Mouse (Mus musculus) midbrain, embryonic 14.5 days (tissue): Measurements from ENCODE around the gene Isca1. TPM values are rescaled to one million over a fixed set of nuclear protein-coding genes. Genes with fewer than 3 reads are reported as not detected.
"Not testable (repeated sequence)": the region's sequence is repeated elsewhere in the genome, so short reads cannot be mapped to it uniquely, and the experiment has no call there.

Experiments
- ATAC-seq: fragments of 200-750 bp; cut with Nextera tagmentation; 2 replicates; pipeline ENCODE4 v1.8.0; 2017; ENCODE audit warnings: moderate number of reproducible peaks, moderate library complexity; ENCODE audit not compliant: low FRiP score, low TSS enrichment
- DNase-seq: peaks from one replicate; pipeline ENCODE4 v3.0.0-alpha.2; 2015
- H3K27ac ChIP-seq: fragments of 300-500 bp; sonication (generic); replicated peaks from 2 replicates; pipeline ENCODE4 v1.5.1; 2014; ENCODE audit warnings: mild to moderate bottlenecking, low read depth, low read length, moderate library complexity
- H3K27me3 ChIP-seq: fragments of 300-500 bp; sonication (generic); 2 replicates; pipeline ENCODE4 v1.6.1; 2014; ENCODE audit warnings: low read length, control low read depth, mixed read lengths; ENCODE audit not compliant: control insufficient read depth, insufficient read depth
- H3K36me3 ChIP-seq: fragments of 300-500 bp; sonication (generic); 2 replicates; pipeline ENCODE4 v1.6.1; 2014; ENCODE audit warnings: low read length, control low read depth; ENCODE audit not compliant: control insufficient read depth, insufficient read depth
- H3K4me1 ChIP-seq: fragments of 300-500 bp; sonication (generic); 2 replicates; pipeline ENCODE4 v1.6.1; 2014; ENCODE audit warnings: mild to moderate bottlenecking, antibody characterized with exemption, low read length, control low read depth; ENCODE audit not compliant: control insufficient read depth, insufficient read depth
- H3K4me2 ChIP-seq: fragments of 300-500 bp; sonication (generic); 2 replicates; pipeline ENCODE4 v1.6.1; 2014; ENCODE audit warnings: mild to moderate bottlenecking, low read length, moderate library complexity
- H3K4me3 ChIP-seq: fragments of 300-500 bp; sonication (generic); replicated peaks from 2 replicates; pipeline ENCODE4 v1.5.1; 2014; ENCODE audit warnings: low read depth, low read length
- H3K9ac ChIP-seq: fragments of 300-500 bp; sonication (generic); replicated peaks from 2 replicates; pipeline ENCODE4 v1.6.1; 2014; ENCODE audit warnings: mild to moderate bottlenecking, low read length, moderate library complexity
- H3K9me3 ChIP-seq: fragments of 300-500 bp; sonication (generic); 2 replicates; pipeline ENCODE4 v1.6.1; 2016; ENCODE audit warnings: low read length, control low read depth, mixed read lengths; ENCODE audit not compliant: control insufficient read depth
- WGBS: fragments of 180-500 bp; shearing (Covaris S2); extraction: QIAGEN DNeasy Blood & Tissue Kit; methylation state at CpG from one replicate; pipeline ENCODE4 v1.1.7; 2014; 5-methylcytosine and 5-hydroxymethylcytosine counted together
- polyA plus RNA-seq: library from polyadenylated mRNA; unstranded; fragments of >200 nt; fragmentation: Nextera tagmentation; extraction: Ambion mirVana; gene quantifications from 2 replicates; pipeline ENCODE4 v1.2.1, GENCODE M21; 2014

Isca1 gene
- polyA plus RNA-seq, 1 experiment from 2014 or later, result 194 TPM

DNA sequence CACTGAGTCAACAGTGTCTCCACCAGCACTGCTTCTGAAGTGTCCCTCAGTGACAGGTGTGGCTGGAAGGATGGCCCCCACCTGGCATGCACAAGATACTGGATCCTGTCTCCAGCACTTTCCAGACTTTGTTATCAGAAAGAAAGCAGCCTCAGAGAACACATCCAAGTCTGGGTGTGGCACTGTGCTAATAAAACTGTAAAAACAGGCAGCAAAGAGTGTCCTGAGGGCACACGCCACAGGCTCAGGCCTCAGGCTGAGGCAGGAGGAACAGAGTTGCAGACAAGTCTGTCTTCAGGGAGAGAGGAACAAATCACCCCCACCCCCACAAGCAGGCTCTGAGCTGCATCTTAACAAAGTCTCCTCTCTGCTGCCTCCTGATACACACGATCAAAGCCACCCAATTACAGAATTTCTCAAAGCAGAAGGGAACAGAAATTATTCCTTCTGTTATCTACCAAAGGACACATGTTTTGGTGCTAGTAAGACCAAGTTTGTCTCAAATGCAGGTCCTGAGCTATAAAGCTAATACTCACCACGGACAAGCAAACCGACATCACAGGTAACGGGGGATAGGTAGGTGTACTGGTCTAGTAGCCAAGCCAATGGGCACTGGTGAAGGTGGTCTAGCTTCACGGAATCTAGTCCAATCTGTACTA lies 26.3 kb upstream of the Isca1 start:
- Histone ChIP-seq H3K4me1 (no peaks in the 10 kb centered on the region), H3K4me3 (no peak overlapping the region), H3K9me3 (no peaks in the 10 kb centered on the region), H3K36me3 (peaks cover 97% of the 10 kb centered on the region), H3K27me3 (no peaks in the 10 kb centered on the region), H3K9ac (no peak overlapping the region), H3K4me2 (no peak overlapping the region), H3K27ac (no peak overlapping the region)
- ATAC-seq, result no peak
- DNase-seq, result no peak
- 95% methylated on average over 6 of the region's 6 CpGs for WGBS

DNA sequence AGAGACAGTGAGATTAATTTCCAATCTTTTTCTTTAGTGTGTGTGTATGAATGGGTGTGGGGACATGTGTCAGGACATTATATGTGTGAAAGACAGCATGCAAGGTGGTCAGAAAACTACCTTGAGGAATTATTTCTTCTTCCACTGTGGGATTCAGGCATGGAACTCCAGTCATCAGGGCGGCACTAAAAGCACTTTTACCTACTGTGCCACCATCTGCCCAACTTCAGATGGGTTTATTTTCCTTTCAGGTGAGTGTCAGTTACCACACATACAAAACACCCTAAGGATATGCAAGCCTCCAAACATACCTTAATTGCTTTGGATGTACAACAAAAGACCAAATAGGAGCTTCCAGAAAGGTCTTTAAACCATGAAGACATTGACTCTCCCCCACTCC lies 25.2 kb upstream of the Isca1 start:
- no peak overlapping the region for H3K9ac ChIP-seq
- H3K9me3 ChIP-seq, result no peaks in the 10 kb centered on the region
- H3K4me2 ChIP-seq, result no peak overlapping the region
- ATAC-seq, result no peak
- no peak for DNase-seq
- peaks cover 97% of the 10 kb centered on the region for H3K36me3 ChIP-seq
- no peaks in the 10 kb centered on the region for H3K4me1 ChIP-seq
- H3K4me3 ChIP-seq, result no peak overlapping the region
- no peak overlapping the region for H3K27ac ChIP-seq
- H3K27me3 ChIP-seq, result no peaks in the 10 kb centered on the region
- WGBS, result 97% methylated on average over 1 of the region's 1 CpGs

DNA sequence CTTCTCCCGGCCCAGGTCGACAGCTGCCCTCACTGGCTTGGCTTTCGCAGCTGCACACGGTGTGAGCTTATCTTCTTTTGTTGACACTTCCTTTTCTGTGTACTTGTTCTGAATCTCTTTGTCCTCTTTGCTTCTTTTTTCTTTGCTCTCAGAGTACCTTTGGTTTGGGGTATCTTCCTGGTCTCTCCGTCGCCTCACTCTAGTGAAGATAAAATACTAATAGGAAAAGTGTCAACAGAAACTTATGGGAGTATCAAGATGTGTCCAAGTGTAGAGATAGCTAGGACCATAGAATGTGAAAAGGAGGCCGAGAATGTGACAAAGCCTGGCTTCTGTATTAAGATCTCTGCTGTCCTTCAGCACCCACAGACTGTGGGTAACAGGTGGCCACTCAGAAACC lies 12.5 kb upstream of the Isca1 start, which contains the start of gene Gm49354:
TSS of gene Gm49354 (minus strand) at position 101 of the 400 bp plus-strand sequence.
- Histone ChIP-seq H3K27me3 (no peaks in the 10 kb centered on the region), H3K27ac (no peak within 1 kb of the TSS), H3K4me1 (no peaks in the 10 kb centered on the region), H3K4me2 (no peak within 1 kb of the TSS), H3K36me3 (peaks cover 98% of the 10 kb centered on the region), H3K4me3 (no peak within 1 kb of the TSS), H3K9me3 (no peaks in the 10 kb centered on the region), H3K9ac (no peak within 1 kb of the TSS)
- DNase-seq, result no peak
- 90% methylated on average over 7 of the region's 7 CpGs for WGBS
- no peak for ATAC-seq

DNA sequence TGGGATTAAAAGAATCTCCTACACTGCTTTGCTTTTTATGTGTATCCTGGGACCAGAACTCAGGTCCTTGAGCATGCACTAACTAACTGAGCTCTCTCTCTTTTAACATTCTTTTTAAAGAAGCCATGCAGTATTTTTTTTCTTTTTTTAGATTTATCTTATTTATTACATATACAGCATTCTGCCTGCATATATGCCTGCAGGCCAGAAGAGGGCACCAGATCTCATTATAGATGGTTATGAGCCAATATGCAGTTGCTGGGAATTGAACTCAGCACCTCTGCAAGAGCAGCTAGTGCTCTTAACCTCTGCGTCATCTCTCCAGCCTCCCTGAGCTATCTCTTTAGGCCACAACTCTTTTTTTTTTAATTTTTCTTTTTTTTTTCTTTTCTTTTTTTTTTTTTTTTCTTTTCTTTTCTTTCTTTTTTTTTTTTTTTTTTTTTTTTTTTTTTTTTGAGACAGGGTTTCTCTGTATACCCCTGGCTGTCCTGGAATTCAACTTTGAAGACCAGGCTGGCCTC lies 10.2 kb upstream of the Isca1 start:
- WGBS, result 100% methylated on average over 1 of the region's 1 CpGs
- H3K9me3 ChIP-seq, H3K9ac ChIP-seq, H3K4me3 ChIP-seq, DNase-seq, H3K4me1 ChIP-seq, ATAC-seq, H3K27me3 ChIP-seq, H3K4me2 ChIP-seq, H3K27ac ChIP-seq: not testable (repeated sequence)
- H3K36me3 ChIP-seq, result peaks cover 95% of the 10 kb centered on the region

DNA sequence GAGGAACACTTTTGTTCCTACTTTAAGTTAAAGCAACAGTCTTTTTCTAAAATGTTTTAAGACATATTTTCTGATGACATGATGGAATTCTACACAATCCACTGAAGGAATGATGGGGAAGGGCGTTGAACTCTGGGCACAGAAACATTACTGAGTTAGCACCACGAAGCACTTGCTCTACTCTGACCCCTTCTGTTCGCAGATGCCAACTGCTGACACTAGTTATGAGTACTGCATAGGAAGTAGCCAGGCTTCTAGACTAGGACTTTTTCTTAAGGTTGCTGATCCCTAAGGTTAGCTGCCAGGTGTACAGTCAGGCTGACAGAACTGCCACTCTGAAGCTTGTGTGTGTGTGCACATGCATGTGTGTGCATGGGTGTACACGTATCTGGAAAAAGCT lies 9.6 kb upstream of the Isca1 start:
- no peak for DNase-seq
- no peak overlapping the region for H3K9ac ChIP-seq
- WGBS, result 89% methylated on average over 4 of the region's 4 CpGs
- no peaks in the 10 kb centered on the region for H3K9me3 ChIP-seq
- ATAC-seq, result no peak
- H3K4me2 ChIP-seq, result no peak overlapping the region
- peaks cover 91% of the 10 kb centered on the region for H3K36me3 ChIP-seq
- no peak overlapping the region for H3K4me3 ChIP-seq
- no peaks in the 10 kb centered on the region for H3K4me1 ChIP-seq
- no peaks in the 10 kb centered on the region for H3K27me3 ChIP-seq
- H3K27ac ChIP-seq, result no peak overlapping the region

DNA sequence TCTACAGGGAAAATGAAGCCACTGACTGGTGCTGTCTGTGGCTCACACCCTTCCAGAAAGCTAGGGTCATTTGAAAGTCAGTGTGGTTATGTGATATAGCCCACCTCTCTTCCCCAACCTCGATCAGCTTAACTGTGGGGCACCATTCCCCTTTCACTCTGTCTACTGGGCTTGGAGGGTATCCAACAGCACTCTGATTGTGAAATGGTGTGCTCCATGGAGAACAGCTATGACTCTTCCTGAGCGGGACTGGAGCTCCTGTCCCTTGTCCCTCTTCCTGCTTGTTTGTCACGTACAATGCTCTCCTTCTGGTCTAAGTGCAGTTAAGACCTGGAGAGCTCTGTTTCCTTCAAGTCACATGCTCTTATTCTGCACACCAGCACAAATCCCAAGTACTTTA lies 5.6 kb upstream of the Isca1 start:
- ATAC-seq, result no peak
- peaks cover 9% of the 10 kb centered on the region; the same call in 1 of the 2 replicates for H3K4me1 ChIP-seq
- DNase-seq, result no peak
- no peaks in the 10 kb centered on the region for H3K27me3 ChIP-seq
- no peak overlapping the region for H3K27ac ChIP-seq
- WGBS, result 94% methylated on average over 3 of the region's 3 CpGs
- peaks cover 74% of the 10 kb centered on the region for H3K36me3 ChIP-seq
- no peak overlapping the region for H3K4me2 ChIP-seq
- no peak overlapping the region for H3K4me3 ChIP-seq
- no peak overlapping the region for H3K9ac ChIP-seq
- H3K9me3 ChIP-seq, result no peaks in the 10 kb centered on the region

DNA sequence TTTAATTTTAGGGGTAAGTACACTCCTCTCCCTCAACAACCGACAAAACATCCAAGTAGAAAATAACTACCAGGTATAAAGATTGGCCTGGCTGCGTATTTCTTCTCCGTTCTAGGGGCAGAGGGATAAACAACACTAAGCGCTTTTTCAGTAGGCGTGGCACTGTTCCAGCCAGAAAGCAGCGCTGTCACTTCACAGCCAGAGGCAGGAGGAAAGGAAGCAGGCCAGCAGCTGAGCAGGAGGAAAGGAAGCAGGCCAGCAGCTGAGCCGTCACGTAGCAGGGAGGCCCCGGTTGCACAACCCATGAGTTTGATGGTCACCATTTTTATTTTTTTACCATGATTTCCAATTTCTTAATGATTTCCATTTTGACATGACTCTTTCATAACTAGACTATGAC lies 1.6 kb upstream of the Isca1 start:
- H3K9ac ChIP-seq, result peak overlapping the region; percentile 75
- peak overlapping the region; percentile 70 for H3K4me2 ChIP-seq
- 75% methylated on average over 9 of the region's 9 CpGs for WGBS
- H3K27ac ChIP-seq, result peak overlapping the region; percentile 99; the same call in 1 of the 2 replicates
- H3K4me3 ChIP-seq, result no peak overlapping the region
- no peaks in the 10 kb centered on the region for H3K9me3 ChIP-seq
- peaks cover 40% of the 10 kb centered on the region for H3K36me3 ChIP-seq
- H3K4me1 ChIP-seq, result peaks cover 33% of the 10 kb centered on the region
- DNase-seq (peak; percentile 33), ATAC-seq (no peak)
- H3K27me3 ChIP-seq, result no peaks in the 10 kb centered on the region

DNA sequence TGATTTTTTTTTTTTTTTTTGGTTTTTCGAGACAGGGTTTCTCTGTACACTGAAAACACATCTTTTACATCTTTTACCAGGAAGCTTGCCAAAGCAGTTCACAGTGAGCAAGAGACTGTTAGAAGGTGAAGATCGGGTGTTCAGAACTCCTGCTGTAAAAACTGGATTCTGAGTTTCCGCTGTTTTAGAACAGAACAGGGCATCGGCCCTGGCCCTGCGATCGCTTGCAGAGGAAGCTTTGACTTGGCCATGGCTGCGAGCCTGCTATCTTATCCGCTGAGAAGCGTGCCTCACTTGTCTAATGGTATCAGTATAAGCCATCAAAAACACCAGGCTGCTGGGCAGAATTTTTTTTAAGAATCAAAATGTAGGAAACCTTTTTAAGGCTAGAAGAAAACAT lies 1.2 kb upstream of the Isca1 start:
- H3K9ac ChIP-seq, result peak overlapping the region; percentile 75
- H3K9me3 ChIP-seq, result no peaks in the 10 kb centered on the region
- WGBS, result 74% methylated on average over 9 of the region's 9 CpGs
- ATAC-seq (no peak), DNase-seq (peak; percentile 11)
- no peaks in the 10 kb centered on the region for H3K27me3 ChIP-seq
- H3K27ac ChIP-seq, result peak overlapping the region; percentile 99
- peaks cover 36% of the 10 kb centered on the region for H3K36me3 ChIP-seq
- H3K4me3 ChIP-seq, result peak overlapping the region; percentile 90
- peaks cover 33% of the 10 kb centered on the region for H3K4me1 ChIP-seq
- peak overlapping the region; percentile 70 for H3K4me2 ChIP-seq

DNA sequence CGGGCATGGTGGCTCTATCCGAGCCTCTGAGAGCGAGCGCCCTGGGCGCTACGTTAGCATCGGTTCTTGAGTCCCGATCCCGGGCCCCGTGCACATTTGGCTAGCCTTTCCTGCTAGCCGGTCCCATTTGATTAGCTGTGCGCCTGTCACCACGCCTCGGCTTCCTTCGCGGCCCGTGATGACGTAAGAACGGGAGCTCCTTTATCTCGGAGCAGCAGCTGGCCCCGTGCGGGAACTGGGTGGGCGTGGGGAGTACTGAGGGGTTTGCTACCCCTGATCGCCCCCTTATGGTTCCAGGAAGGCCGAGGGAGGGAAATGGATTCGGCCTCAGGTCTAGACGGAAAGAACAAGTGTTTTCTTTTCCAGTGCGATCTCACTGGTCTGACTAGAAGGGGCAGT lies 553 bp upstream of the Isca1 start:
- ATAC-seq (peak; percentile 88), DNase-seq (peak; percentile 94)
- Histone ChIP-seq H3K4me2 (peak overlapping the region; percentile 70), H3K9ac (peak overlapping the region; percentile 75), H3K27me3 (no peaks in the 10 kb centered on the region), H3K4me3 (peak overlapping the region; percentile 90), H3K27ac (peak overlapping the region; percentile 99), H3K36me3 (peaks cover 29% of the 10 kb centered on the region), H3K9me3 (no peaks in the 10 kb centered on the region), H3K4me1 (peaks cover 33% of the 10 kb centered on the region)
- WGBS, result under 1% methylated on average over 28 of the region's 28 CpGs
